Comparison of ENCODE assay signal across 8 mouse cellular contexts in genomic region chr2:30547455-30548217, GRCm38 (mm10). TPM values are rescaled to one million over a fixed set of nuclear protein-coding genes. Genes with fewer than 3 reads are reported as not detected.
DNase-seq lines count a peak whose midpoint lies in the region; ATAC-seq and TF ChIP-seq lines count a peak whose summit lies in the region.

No protein-coding gene starts in this region.

- no peak for TF ChIP-seq POLR2A in ES-Bruce4 (IDR thresholded peaks at IDR 0.05; ENCODE audit: insufficient read depth, low read length)
- TF ChIP-seq POLR2A in small intestine, adult 2 months (IDR thresholded peaks at IDR 0.05; ENCODE audit: low read depth, low read length) = no peak

- H3K4me2 ChIP-seq in hindbrain, embryonic 12.5 days (replicated peaks) = no peak overlapping the region

- no peaks in the 10 kb centered on the region for H3K9me3 ChIP-seq in ES-Bruce4 (replicated peaks; ENCODE audit: control insufficient read depth, insufficient read depth, low read length, poor library complexity, severe bottlenecking)
- H3K9me3 ChIP-seq in hindbrain, embryonic 12.5 days (replicated peaks) = no peaks in the 10 kb centered on the region

- H3K4me3 ChIP-seq in ES-Bruce4 (ENCODE audit: low read depth, low read length) = peak overlapping the region; percentile 29
- no peak overlapping the region for H3K4me3 ChIP-seq in hindbrain, embryonic 12.5 days
- H3K4me3 ChIP-seq in small intestine, adult 2 months (ENCODE audit: low read depth, low read length) = no peak overlapping the region

- H3K4me1 ChIP-seq in ES-Bruce4 (ENCODE audit: control insufficient read depth, insufficient read depth, low read length) = peaks cover 8% of the 10 kb centered on the region
- peaks cover 35% of the 10 kb centered on the region for H3K4me1 ChIP-seq in hindbrain, embryonic 12.5 days
- peaks cover 16% of the 10 kb centered on the region for H3K4me1 ChIP-seq in small intestine, adult 2 months (ENCODE audit: control insufficient read depth, insufficient read depth, insufficient read length, low read length)

- WGBS in hindbrain, embryonic 12.5 days = 78% methylated on average over 19 of the region's 19 CpGs
- 28% methylated on average over 19 of the region's 19 CpGs for WGBS in small intestine, adult 2 months

- TF ChIP-seq EP300 in ES-Bruce4 (IDR thresholded peaks at IDR 0.05; ENCODE audit: insufficient read depth, low read depth, low read length) = peak; percentile 84

- ATAC-seq in hindbrain, embryonic 12.5 days (ENCODE audit: low FRiP score) = no peak

- DNase-seq in adrenal gland, postnatal 25 days = peak; percentile 39
- peak; percentile 36 for DNase-seq in liver
- no peak for DNase-seq in layer of hippocampus, postnatal 10 days (ENCODE audit: low spot score in 2 of 2)
- no peak for DNase-seq in left cerebral cortex, adult 9 months (ENCODE audit: low spot score in 2 of 2)
- no peak for DNase-seq in right cerebral cortex, postnatal 4 days

- TF ChIP-seq CTCF in ES-Bruce4 (IDR thresholded peaks at IDR 0.05; ENCODE audit: low read depth, low read length) = no peak
- TF ChIP-seq CTCF in small intestine, adult 2 months (IDR thresholded peaks at IDR 0.05; ENCODE audit: extremely low read depth, insufficient read length, insufficient replicate concordance, low read depth, low read length) = no peak

- peak overlapping the region; percentile 52 for H3K27ac ChIP-seq in ES-Bruce4 (ENCODE audit: insufficient read depth, low read length)
- H3K27ac ChIP-seq in hindbrain, embryonic 12.5 days = peak overlapping the region; percentile 35; the same call in 1 of the 2 replicates
- H3K27ac ChIP-seq in small intestine, adult 2 months (ENCODE audit: insufficient read depth, low read depth, low read length) = peak overlapping the region; percentile 12; the same call in 1 of the 2 replicates

- no peak overlapping the region for H3K9ac ChIP-seq in ES-Bruce4 (ENCODE audit: low read depth, poor library complexity, severe bottlenecking)
- H3K9ac ChIP-seq in hindbrain, embryonic 12.5 days = no peak overlapping the region

- no peaks in the 10 kb centered on the region for H3K36me3 ChIP-seq in ES-Bruce4 (ENCODE audit: control insufficient read depth, insufficient read depth, low read length, poor library complexity, severe bottlenecking)
- no peaks in the 10 kb centered on the region for H3K36me3 ChIP-seq in hindbrain, embryonic 12.5 days
- H3K36me3 ChIP-seq in small intestine, adult 2 months (ENCODE audit: control insufficient read depth, insufficient read depth, low read length) = no peaks in the 10 kb centered on the region

- H3K27me3 ChIP-seq in ES-Bruce4 (ENCODE audit: control insufficient read depth, insufficient read depth, low read length, poor library complexity, severe bottlenecking) = no peaks in the 10 kb centered on the region
- no peaks in the 10 kb centered on the region for H3K27me3 ChIP-seq in hindbrain, embryonic 12.5 days
- H3K27me3 ChIP-seq in small intestine, adult 2 months (ENCODE audit: control insufficient read depth, insufficient read depth, low read length) = no peaks in the 10 kb centered on the region

RNA-seq across cellular contexts. Expression of gene Cstad, which starts 47.2 kb away (rescaled TPM):
- polyA plus RNA-seq in ES-Bruce4 (2011; ENCODE audit: insufficient read depth, insufficient read length, low read depth, missing spikeins) = 0.94 TPM in 1 of 2 replicates, not detected in the other
- total RNA-seq in adrenal gland, postnatal 25 days (2021) = 1.6 and 4.4 TPM in 2 replicates
- 0.45 and 0.89 TPM in 2 replicates for polyA plus RNA-seq in hindbrain, embryonic 12.5 days (2016; fragmentation: Nextera tagmentation; extraction: Ambion mirVana)
- not detected in 2 replicates for polyA plus RNA-seq in small intestine, adult 2 months (2012; rRNA removed)
- 1 to 10 TPM; 4.0 to 6.5 TPM for total RNA-seq in layer of hippocampus, postnatal 10 days (2021)

Comparison
In these comparisons a context has a peak if more than half of its experiments do, and no peak if none do; other contexts are left out.
1. DNase-seq: peak in adrenal gland, postnatal 25 days (single experiment) and liver (single experiment); none in layer of hippocampus, postnatal 10 days (0 of 2), left cerebral cortex, adult 9 months (0 of 2) and right cerebral cortex, postnatal 4 days (single experiment).
2. Peak in every context shown above with its lines, with median percentiles within 50 percentile points of each other: H3K27ac ChIP-seq.